Mouse (Mus musculus) cerebellum, postnatal 25 days (tissue): ENCODE results near the gene Heca.
"Not testable (repeated sequence)": the region's sequence is repeated elsewhere in the genome, so short reads cannot be mapped to it uniquely, and the experiment has no call there.

Experiments used
- DNase-seq, 2 experiments: peaks; one replicate each; pipeline ENCODE4 v3.0.0; 2021; ENCODE audit warnings: mixed read lengths in 2 of 2

The Heca gene

GRCm38 (mm10) chr10:17947960-17948730 lies at the start of gene Heca:
Heca (minus strand) TSS chr10:17948067.
- peak; percentile 91 to 97 for DNase-seq

- no peak for DNase-seq
Observed at GRCm38 (mm10) chr10:17990576-17990975, 42.7 kb upstream of the Heca start.

GRCm38 (mm10) chr10:17989136-17989535 lies 41.3 kb upstream of the Heca start:
- no peak for DNase-seq

GRCm38 (mm10) chr10:17987823-17988423 lies 40.1 kb upstream of the Heca start:
- DNase-seq: no peak

- peak; percentile 87 to 92 for DNase-seq
Observed at GRCm38 (mm10) chr10:17983313-17983712, 35.4 kb upstream of the Heca start.

GRCm38 (mm10) chr10:17966090-17966489 lies 18.2 kb upstream of the Heca start:
- no peak for DNase-seq

GRCm38 (mm10) chr10:17950761-17951160 lies 2.9 kb upstream of the Heca start:
- DNase-seq: no peak

GRCm38 (mm10) chr10:17947175-17947906 lies 526 bp downstream of the Heca start:
- peak; percentile 73 to 84 for DNase-seq

GRCm38 (mm10) chr10:17946799-17947174 lies 1.1 kb downstream of the Heca start:
- DNase-seq: not testable (repeated sequence)

GRCm38 (mm10) chr10:17946046-17946445 lies 1.8 kb downstream of the Heca start:
- DNase-seq: no peak

- no peak for DNase-seq
Observed at GRCm38 (mm10) chr10:17933622-17934021, 14.2 kb downstream of the Heca start.

GRCm38 (mm10) chr10:17932131-17932530 lies 15.7 kb downstream of the Heca start:
- DNase-seq: peak in 1 of 2 experiments; percentile 12

GRCm38 (mm10) chr10:17931157-17931556 lies 16.7 kb downstream of the Heca start:
- DNase-seq: no peak

GRCm38 (mm10) chr10:17930445-17931083 lies 17.3 kb downstream of the Heca start:
- DNase-seq: peak in 1 of 2 experiments; percentile 37

- DNase-seq: no peak
Observed at GRCm38 (mm10) chr10:17925200-17925599, 22.7 kb downstream of the Heca start.

- DNase-seq: no peak
Observed at GRCm38 (mm10) chr10:17924166-17924565, 23.7 kb downstream of the Heca start.

- DNase-seq: no peak
Observed at GRCm38 (mm10) chr10:17921381-17921780, 26.5 kb downstream of the Heca start.

GRCm38 (mm10) chr10:17919971-17920370 lies 27.9 kb downstream of the Heca start:
- DNase-seq: no peak

GRCm38 (mm10) chr10:17919032-17919431 lies 28.8 kb downstream of the Heca start:
- DNase-seq: no peak

GRCm38 (mm10) chr10:17908731-17909130 lies 39.1 kb downstream of the Heca start:
- no peak for DNase-seq

- DNase-seq: not testable (repeated sequence)
Observed at GRCm38 (mm10) chr10:17906405-17906804, 41.5 kb downstream of the Heca start.

- no peak for DNase-seq
Observed at GRCm38 (mm10) chr10:17903449-17903848, 44.4 kb downstream of the Heca start.

- no peak for DNase-seq
Observed at GRCm38 (mm10) chr10:17880724-17881123, 67.1 kb downstream of the Heca start.
